Mouse (Mus musculus): ENCODE results near the gene Trpm5.

- TF ChIP-seq POLR2A (IDR thresholded peaks at IDR 0.05; ENCODE audit: low read depth, low read length) (no peak), CTCF (conservative IDR thresholded peaks at IDR 0.05; ENCODE audit: insufficient read depth, insufficient read length, low read depth, low read length) (peak; percentile 67)
Measured at GRCm38 (mm10) chr7:143087070-143087579, 7.3 kb downstream of the Trpm5 start.

Data from kidney, adult 2 months (tissue).